Mouse (Mus musculus): Measurements from ENCODE around the gene Kcng1. TPM values are rescaled to one million over a fixed set of nuclear protein-coding genes. Genes with fewer than 3 reads are reported as not detected.
A peak's percentile ranks its signal among the peaks of the same experiment; 100 is the strongest.

Kcng1 gene
- 0.95 and 1.7 TPM in 2 replicates for polyA plus RNA-seq (2015; fragmentation: Nextera tagmentation; extraction: Ambion mirVana)

GRCm38 (mm10) chr2:168281582-168281981 is at the start of gene Kcng1:
Gene Kcng1, minus strand, starts transcription at chr2:168281736.
- H3K9me3 ChIP-seq (replicated peaks) = no peaks in the 10 kb centered on the region
- H3K4me1 ChIP-seq = peaks cover 14% of the 10 kb centered on the region
- H3K4me2 ChIP-seq = peak within 1 kb of the TSS; percentile 82
- H3K9ac ChIP-seq (replicated peaks) = peak within 1 kb of the TSS; percentile 0; the same call in 1 of the 2 replicates
- H3K27me3 ChIP-seq (replicated peaks) = peaks cover 54% of the 10 kb centered on the region
- ATAC-seq (ENCODE audit: low FRiP score) = peak; percentile 35; the same call in 1 of the 2 replicates
- no peak within 1 kb of the TSS for H3K27ac ChIP-seq (replicated peaks)
- H3K36me3 ChIP-seq = no peaks in the 10 kb centered on the region
- peak within 1 kb of the TSS; percentile 47 for H3K4me3 ChIP-seq (replicated peaks)
- WGBS = 15% methylated on average over 12 of the region's 12 CpGs

GRCm38 (mm10) chr2:168330421-168331070 is 49.0 kb upstream of the Kcng1 start:
- no peak overlapping the region for H3K27ac ChIP-seq (replicated peaks)
- WGBS = 74% methylated on average over 11 of the region's 11 CpGs
- no peaks in the 10 kb centered on the region for H3K36me3 ChIP-seq
- H3K4me3 ChIP-seq (replicated peaks) = no peak overlapping the region
- no peaks in the 10 kb centered on the region for H3K9me3 ChIP-seq (replicated peaks)
- ATAC-seq (ENCODE audit: low FRiP score) = no peak
- H3K27me3 ChIP-seq (replicated peaks) = no peaks in the 10 kb centered on the region
- H3K4me2 ChIP-seq = no peak overlapping the region
- peaks cover 14% of the 10 kb centered on the region for H3K4me1 ChIP-seq
- H3K9ac ChIP-seq (replicated peaks) = no peak overlapping the region

GRCm38 (mm10) chr2:168321716-168322374 is 40.3 kb upstream of the Kcng1 start:
- H3K4me1 ChIP-seq = peaks cover 6% of the 10 kb centered on the region; the same call in 1 of the 2 replicates
- no peaks in the 10 kb centered on the region for H3K9me3 ChIP-seq (replicated peaks)
- no peak for ATAC-seq (ENCODE audit: low FRiP score)
- H3K4me2 ChIP-seq = no peak overlapping the region
- no peaks in the 10 kb centered on the region for H3K27me3 ChIP-seq (replicated peaks)
- 52% methylated on average over 10 of the region's 10 CpGs for WGBS
- no peak overlapping the region for H3K9ac ChIP-seq (replicated peaks)
- 0 out of 2 replicates have a peak overlapping the region, but pooled peaks have one; percentile 3 for H3K27ac ChIP-seq (replicated peaks)
- no peaks in the 10 kb centered on the region for H3K36me3 ChIP-seq
- H3K4me3 ChIP-seq (replicated peaks) = no peak overlapping the region

DNA sequence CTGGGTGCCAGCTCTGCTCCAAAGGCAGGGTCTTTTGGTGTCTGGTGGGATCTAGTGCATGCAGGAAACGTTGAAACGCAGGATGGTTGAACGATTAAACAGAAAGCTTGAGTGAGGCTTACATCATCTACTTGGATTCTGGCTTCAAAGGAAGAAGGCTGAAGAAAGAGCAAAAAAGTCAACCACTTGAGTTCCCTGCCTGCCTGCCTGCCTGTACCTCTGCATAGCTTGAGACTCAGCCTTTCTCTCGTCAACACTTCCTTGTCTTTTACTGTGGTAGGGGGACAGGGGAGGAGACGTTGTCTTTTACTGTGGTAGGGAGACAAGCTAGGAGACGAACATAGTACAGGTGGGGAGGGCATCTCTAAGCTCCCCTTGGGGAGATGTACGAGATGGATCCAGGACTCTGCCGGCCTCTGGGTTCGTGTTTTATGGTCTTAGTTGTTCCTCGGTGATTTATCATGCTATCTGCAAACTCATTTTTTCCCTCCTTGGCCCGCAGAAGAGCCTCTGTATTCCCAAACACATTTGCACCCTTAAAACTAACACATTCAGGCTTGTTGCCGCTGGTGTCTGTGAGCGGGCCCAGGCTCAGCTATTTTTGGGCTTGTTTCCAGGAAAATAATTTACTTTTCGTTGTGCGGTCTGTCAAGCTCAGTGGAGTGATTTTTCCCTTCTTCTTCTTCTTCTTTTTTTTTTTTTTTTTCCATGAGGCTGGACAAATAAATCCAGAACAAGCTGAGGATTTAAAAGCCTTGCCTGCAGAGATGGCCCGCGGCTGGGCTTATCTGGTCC is 39.0 kb upstream of the Kcng1 start:
- no peak overlapping the region for H3K4me3 ChIP-seq (replicated peaks)
- no peaks in the 10 kb centered on the region for H3K9me3 ChIP-seq (replicated peaks)
- no peaks in the 10 kb centered on the region for H3K36me3 ChIP-seq
- no peak overlapping the region for H3K4me2 ChIP-seq
- no peaks in the 10 kb centered on the region for H3K27me3 ChIP-seq (replicated peaks)
- 0 out of 2 replicates have a peak overlapping the region, but pooled peaks have one; percentile 13 for H3K27ac ChIP-seq (replicated peaks)
- H3K9ac ChIP-seq (replicated peaks) = no peak overlapping the region
- 53% methylated on average over 17 of the region's 17 CpGs for WGBS
- ATAC-seq (ENCODE audit: low FRiP score) = no peak
- H3K4me1 ChIP-seq = peaks cover 6% of the 10 kb centered on the region; the same call in 1 of the 2 replicates

DNA sequence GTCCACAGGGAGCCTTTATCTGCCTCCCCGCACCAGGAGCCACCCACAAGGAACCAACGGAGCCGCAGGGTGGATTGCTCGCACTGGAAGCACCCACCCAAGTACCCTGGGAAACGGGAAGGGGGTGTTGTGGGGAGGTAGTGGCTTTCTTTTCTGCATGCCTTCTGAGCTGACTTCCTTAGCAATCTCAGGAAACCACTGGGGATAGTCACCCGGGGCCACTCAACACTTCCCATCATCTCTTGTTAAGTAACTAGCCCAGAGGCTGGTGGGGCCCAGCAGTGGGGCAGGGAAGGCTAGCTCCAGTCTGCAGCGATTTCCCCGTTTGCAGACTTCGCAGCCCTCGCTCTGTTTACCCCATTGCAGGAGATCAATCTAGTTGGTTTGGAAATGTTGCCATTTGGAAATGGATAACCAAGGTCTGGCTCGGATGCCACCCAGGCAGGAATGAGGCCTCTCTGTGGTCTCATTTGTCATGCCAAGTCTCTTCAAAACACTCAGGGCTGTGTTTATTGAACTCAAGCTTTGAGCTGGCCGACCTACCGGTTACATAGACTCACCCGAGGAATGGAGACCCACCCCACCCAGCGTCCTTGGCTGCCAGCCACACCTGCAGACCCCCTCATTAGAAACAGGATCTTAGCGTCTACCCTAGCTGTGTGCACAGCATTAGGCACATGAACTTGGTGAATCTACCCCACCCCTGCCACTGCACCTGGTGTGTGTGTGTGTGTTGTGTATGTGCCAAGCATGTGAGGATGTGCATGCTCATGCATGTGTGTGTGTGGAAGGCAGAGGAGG is 33.3 kb upstream of the Kcng1 start:
- Histone ChIP-seq H3K4me3 (replicated peaks) (no peak overlapping the region), H3K4me1 (0 out of 2 replicates have a peak, but pooled peaks cover 5% of the 10 kb centered on the region), H3K27ac (replicated peaks) (no peak overlapping the region), H3K36me3 (no peaks in the 10 kb centered on the region), H3K9me3 (replicated peaks) (no peaks in the 10 kb centered on the region), H3K9ac (replicated peaks) (no peak overlapping the region), H3K27me3 (replicated peaks) (no peaks in the 10 kb centered on the region), H3K4me2 (no peak overlapping the region)
- WGBS = 63% methylated on average over 16 of the region's 16 CpGs
- ATAC-seq (ENCODE audit: low FRiP score) = no peak

GRCm38 (mm10) chr2:168312504-168312903 is 31.0 kb upstream of the Kcng1 start:
- no peak overlapping the region for H3K4me2 ChIP-seq
- ATAC-seq (ENCODE audit: low FRiP score) = no peak
- H3K9ac ChIP-seq (replicated peaks) = no peak overlapping the region
- no peak overlapping the region for H3K4me3 ChIP-seq (replicated peaks)
- 0 out of 2 replicates have a peak, but pooled peaks cover 2% of the 10 kb centered on the region for H3K27me3 ChIP-seq (replicated peaks)
- H3K36me3 ChIP-seq = no peaks in the 10 kb centered on the region
- H3K9me3 ChIP-seq (replicated peaks) = no peaks in the 10 kb centered on the region
- H3K27ac ChIP-seq (replicated peaks) = no peak overlapping the region
- WGBS = 52% methylated on average over 4 of the region's 4 CpGs
- H3K4me1 ChIP-seq = 0 out of 2 replicates have a peak, but pooled peaks cover 5% of the 10 kb centered on the region

- Histone ChIP-seq H3K9me3 (replicated peaks) (no peaks in the 10 kb centered on the region), H3K4me1 (0 out of 2 replicates have a peak, but pooled peaks cover 5% of the 10 kb centered on the region), H3K27me3 (replicated peaks) (0 out of 2 replicates have a peak, but pooled peaks cover 2% of the 10 kb centered on the region), H3K27ac (replicated peaks) (no peak overlapping the region), H3K4me3 (replicated peaks) (no peak overlapping the region), H3K4me2 (no peak overlapping the region), H3K36me3 (no peaks in the 10 kb centered on the region), H3K9ac (replicated peaks) (no peak overlapping the region)
- ATAC-seq (ENCODE audit: low FRiP score) = no peak
- WGBS = 91% methylated on average over 16 of the region's 16 CpGs
These were observed 29.5 kb upstream of the Kcng1 start for GRCm38 (mm10) chr2:168311006-168311405.

GRCm38 (mm10) chr2:168308916-168309315 is 27.4 kb upstream of the Kcng1 start:
- ATAC-seq (ENCODE audit: low FRiP score) = no peak
- no peak overlapping the region for H3K4me3 ChIP-seq (replicated peaks)
- 71% methylated on average over 7 of the region's 7 CpGs for WGBS
- H3K9me3 ChIP-seq (replicated peaks) = no peaks in the 10 kb centered on the region
- no peak overlapping the region for H3K4me2 ChIP-seq
- 0 out of 2 replicates have a peak, but pooled peaks cover 2% of the 10 kb centered on the region for H3K27me3 ChIP-seq (replicated peaks)
- no peak overlapping the region for H3K27ac ChIP-seq (replicated peaks)
- H3K36me3 ChIP-seq = no peaks in the 10 kb centered on the region
- H3K9ac ChIP-seq (replicated peaks) = no peak overlapping the region
- no peaks in the 10 kb centered on the region for H3K4me1 ChIP-seq

DNA sequence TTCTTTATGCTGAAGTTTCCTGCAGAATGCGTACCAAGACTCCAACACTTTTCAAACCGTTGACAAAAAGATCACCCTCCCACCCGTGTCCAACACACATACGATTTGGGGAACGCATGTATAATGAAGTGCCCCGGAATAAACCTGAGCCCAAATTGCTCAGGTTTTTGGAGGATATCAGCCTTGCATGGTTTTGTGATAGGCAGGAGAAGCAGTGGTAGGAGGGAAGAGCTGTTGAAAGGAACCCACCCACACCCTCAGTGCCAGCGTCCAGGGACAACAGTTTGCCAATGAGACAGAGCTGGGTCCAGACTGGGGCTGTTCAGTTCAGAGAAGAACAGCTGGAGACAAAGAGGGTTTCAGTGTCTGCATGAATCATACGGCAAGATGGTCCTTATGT is 18.1 kb upstream of the Kcng1 start:
- Histone ChIP-seq H3K4me1 (no peaks in the 10 kb centered on the region), H3K36me3 (no peaks in the 10 kb centered on the region), H3K9ac (replicated peaks) (no peak overlapping the region), H3K4me2 (no peak overlapping the region), H3K9me3 (replicated peaks) (no peaks in the 10 kb centered on the region), H3K4me3 (replicated peaks) (no peak overlapping the region), H3K27ac (replicated peaks) (no peak overlapping the region), H3K27me3 (replicated peaks) (no peaks in the 10 kb centered on the region)
- no peak for ATAC-seq (ENCODE audit: low FRiP score)
- 91% methylated on average over 8 of the region's 8 CpGs for WGBS

DNA sequence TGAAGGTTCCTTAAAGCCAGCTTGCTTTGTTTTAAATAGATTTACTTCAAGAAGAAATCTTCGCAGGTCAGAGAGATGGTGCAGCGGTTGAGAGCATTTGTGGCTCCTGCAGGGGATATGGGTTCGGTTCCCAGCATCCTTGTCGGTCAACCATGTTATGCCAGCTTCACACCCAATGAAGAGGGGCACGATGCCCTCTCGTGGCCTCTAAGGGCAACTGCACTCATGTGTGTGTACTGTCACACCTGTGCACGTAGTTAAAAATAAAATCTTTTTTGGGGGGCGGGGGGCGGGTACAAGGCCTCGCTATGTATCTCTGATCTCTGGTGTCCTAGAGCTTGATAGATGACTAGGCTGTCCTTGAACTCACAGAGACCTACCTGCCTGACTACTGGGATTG is 15.0 kb upstream of the Kcng1 start:
- WGBS = 85% methylated on average over 10 of the region's 10 CpGs
- H3K4me1 ChIP-seq = peaks cover 6% of the 10 kb centered on the region; the same call in 1 of the 2 replicates
- no peak overlapping the region for H3K9ac ChIP-seq (replicated peaks)
- no peak for ATAC-seq (ENCODE audit: low FRiP score)
- H3K4me2 ChIP-seq = no peak overlapping the region
- H3K27me3 ChIP-seq (replicated peaks) = no peaks in the 10 kb centered on the region
- H3K36me3 ChIP-seq = no peaks in the 10 kb centered on the region
- no peaks in the 10 kb centered on the region for H3K9me3 ChIP-seq (replicated peaks)
- no peak overlapping the region for H3K4me3 ChIP-seq (replicated peaks)
- H3K27ac ChIP-seq (replicated peaks) = no peak overlapping the region

DNA sequence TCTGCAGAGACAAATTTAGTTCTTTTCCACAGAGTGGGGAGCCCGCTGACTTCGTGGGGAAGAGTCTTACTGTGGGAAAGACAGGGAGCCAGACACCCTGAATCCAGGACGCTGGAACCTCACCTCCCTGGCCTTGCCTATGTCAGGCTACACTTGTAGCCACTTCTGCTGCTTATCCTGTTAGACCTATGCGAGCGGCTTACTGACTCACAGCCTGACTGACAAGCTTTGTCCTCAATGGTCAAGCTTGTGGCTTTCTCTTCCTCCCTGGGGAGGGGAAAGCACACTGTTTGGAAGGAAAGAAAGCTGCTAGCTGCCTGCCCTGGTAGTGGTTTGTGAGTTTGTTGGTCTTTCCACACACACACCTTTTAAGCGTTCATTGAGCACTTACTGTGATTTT is 11.0 kb upstream of the Kcng1 start:
- no peaks in the 10 kb centered on the region for H3K36me3 ChIP-seq
- no peaks in the 10 kb centered on the region for H3K9me3 ChIP-seq (replicated peaks)
- H3K4me3 ChIP-seq (replicated peaks) = no peak overlapping the region
- peaks cover 13% of the 10 kb centered on the region for H3K4me1 ChIP-seq
- H3K9ac ChIP-seq (replicated peaks) = no peak overlapping the region
- H3K27me3 ChIP-seq (replicated peaks) = no peaks in the 10 kb centered on the region
- no peak overlapping the region for H3K4me2 ChIP-seq
- no peak for ATAC-seq (ENCODE audit: low FRiP score)
- H3K27ac ChIP-seq (replicated peaks) = no peak overlapping the region
- WGBS = 54% methylated on average over 6 of the region's 6 CpGs
